Mouse (Mus musculus) ES-Bruce4 (cell line): ENCODE results near the gene Azi2.

Source experiments
- CTCF ChIP-seq: IDR thresholded peaks from one replicate; pipeline ENCODE4 v1.8.1; 2011; ENCODE audit warnings: low read depth, low read length
- EP300 ChIP-seq: IDR thresholded peaks from 2 replicates; pipeline ENCODE4 v1.6.1; 2011; ENCODE audit warnings: low read depth, low read length; ENCODE audit not compliant: insufficient read depth
- POLR2A ChIP-seq: IDR thresholded peaks from one replicate; pipeline ENCODE4 v1.8.1; 2011; ENCODE audit warnings: low read length; ENCODE audit not compliant: insufficient read depth

- TF ChIP-seq EP300 (no peak), POLR2A (no peak), CTCF (no peak)
These were observed 36.4 kb upstream of the Azi2 start for GRCm38 (mm10) chr9:118003937-118004336.
